Comparison of ENCODE assay signal across 31 mouse cellular contexts in genomic region chr1:34740891-34741290, GRCm38 (mm10).
"Had no signal": no experiment of that assay in that cellular context is flagged by ENCODE, and none has a peak within 500 bp of the region (broad histone marks: within the 10 kb centered on the region; RNA-seq: fewer than 3 reads in every experiment).

No protein-coding gene starts in this region.

- H3K4me1 ChIP-seq: limb, embryonic 10.5 days; limb, embryonic 12.5 days; limb, embryonic 13.5 days; limb, embryonic 15.5 days; liver, embryonic 12.5 days; liver, embryonic 13.5 days; liver, embryonic 15.5 days; lung, embryonic 15.5 days; midbrain, embryonic 10.5 days; midbrain, embryonic 12.5 days; midbrain, embryonic 13.5 days; midbrain, embryonic 15.5 days had no signal

- H3K4me3 ChIP-seq: left cerebral cortex, adult 2 months; limb, embryonic 10.5 days; limb, embryonic 12.5 days; limb, embryonic 13.5 days; limb, embryonic 15.5 days; liver, embryonic 12.5 days; liver, embryonic 13.5 days; liver, embryonic 15.5 days; lung, embryonic 15.5 days; megakaryocyte, embryonic 14.5 days; midbrain, embryonic 10.5 days; midbrain, embryonic 12.5 days; midbrain, embryonic 13.5 days; midbrain, embryonic 15.5 days; myocyte had no signal

- H3K9ac ChIP-seq: limb, embryonic 12.5 days; limb, embryonic 13.5 days; limb, embryonic 15.5 days; liver, embryonic 12.5 days; liver, embryonic 13.5 days; liver, embryonic 14.5 days; liver, embryonic 15.5 days; liver, postnatal 0 days; lung, embryonic 14.5 days; lung, embryonic 15.5 days; midbrain, embryonic 12.5 days; midbrain, embryonic 13.5 days; midbrain, embryonic 15.5 days had no signal

- H3K36me3 ChIP-seq: limb, embryonic 10.5 days; limb, embryonic 12.5 days; limb, embryonic 13.5 days; limb, embryonic 15.5 days; liver, embryonic 12.5 days; liver, embryonic 13.5 days; liver, embryonic 15.5 days; lung, embryonic 15.5 days; midbrain, embryonic 10.5 days; midbrain, embryonic 12.5 days; midbrain, embryonic 13.5 days; midbrain, embryonic 15.5 days had no signal

- H3K27ac ChIP-seq: left cerebral cortex, adult 2 months; limb, embryonic 10.5 days; limb, embryonic 12.5 days; limb, embryonic 13.5 days; limb, embryonic 15.5 days; liver, embryonic 12.5 days; liver, embryonic 13.5 days; liver, embryonic 14.5 days; liver, embryonic 15.5 days; lung, embryonic 15.5 days; macrophage; midbrain, embryonic 10.5 days; midbrain, embryonic 12.5 days; midbrain, embryonic 13.5 days; midbrain, embryonic 15.5 days had no signal

- ATAC-seq: liver, embryonic 12.5 days; liver, postnatal 0 days; lung, postnatal 0 days; midbrain, embryonic 13.5 days; midbrain, embryonic 15.5 days; midbrain, embryonic 16.5 days had no signal

- H3K9me3 ChIP-seq: limb, embryonic 10.5 days; limb, embryonic 12.5 days; limb, embryonic 13.5 days; limb, embryonic 15.5 days; liver, embryonic 12.5 days; liver, embryonic 13.5 days; liver, embryonic 15.5 days; lung, embryonic 15.5 days; midbrain, embryonic 10.5 days; midbrain, embryonic 12.5 days; midbrain, embryonic 13.5 days; midbrain, embryonic 15.5 days had no signal

- H3K27me3 ChIP-seq: limb, embryonic 13.5 days; limb, embryonic 15.5 days; liver, embryonic 12.5 days; liver, embryonic 13.5 days; liver, embryonic 15.5 days; lung, embryonic 15.5 days; midbrain, embryonic 12.5 days; midbrain, embryonic 13.5 days; midbrain, embryonic 15.5 days had no signal

- H3K4me2 ChIP-seq: limb, embryonic 12.5 days; limb, embryonic 13.5 days; limb, embryonic 15.5 days; liver, embryonic 11.5 days; liver, embryonic 12.5 days; liver, embryonic 13.5 days; liver, embryonic 15.5 days; lung, embryonic 14.5 days; lung, embryonic 15.5 days; midbrain, embryonic 12.5 days; midbrain, embryonic 13.5 days; midbrain, embryonic 15.5 days had no signal

- DNase-seq: left cerebral cortex, postnatal 4 days; liver; liver, embryonic 13.5 days; liver, postnatal 0 days; lung, adult 18-20 months; lung, adult 2 months; lung, embryonic 14.5 days; lung, postnatal 10 days; lung, postnatal 14 days; lung, postnatal 36 days; lung, postnatal 4 days; midbrain, embryonic 14.5 days had no signal
